Mouse (Mus musculus) adrenal gland, adult 18-20 months (tissue): Measurements from ENCODE around the gene Pcsk5. TPM values are rescaled to one million over a fixed set of nuclear protein-coding genes. Genes with fewer than 3 reads are reported as not detected.

Source experiments
- DNase-seq, 2 experiments: peaks; one replicate each; pipeline ENCODE4 v3.0.0; 2021 to 2022; ENCODE audit warnings: low spot score in 2 of 2
- total RNA-seq, 2 experiments: library from RNA; stranded (reverse); gene quantifications; 1 replicate in 1 of 2; 2 replicates in 1 of 2; pipeline ENCODE4 v1.2.3; 2021

Pcsk5 gene
- total RNA-seq, 2 experiments from 2014 or later, result 122 to 171 TPM

- no peak for DNase-seq
Observed at GRCm38 (mm10) chr19:17745380-17745779, 92.1 kb downstream of the Pcsk5 start.

GRCm38 (mm10) chr19:17744474-17745069 lies 92.9 kb downstream of the Pcsk5 start:
- DNase-seq, result no peak

- no peak for DNase-seq
Observed at GRCm38 (mm10) chr19:17741465-17741864, 96.0 kb downstream of the Pcsk5 start.

- DNase-seq, result no peak
Observed at GRCm38 (mm10) chr19:17732676-17733277, 104.7 kb downstream of the Pcsk5 start.

GRCm38 (mm10) chr19:17717066-17717465 lies 120.4 kb downstream of the Pcsk5 start:
- no peak for DNase-seq

- no peak for DNase-seq
Observed at GRCm38 (mm10) chr19:17715281-17715955, 122.0 kb downstream of the Pcsk5 start.

- DNase-seq, result peak in 1 of 2 experiments; percentile 17
Observed at GRCm38 (mm10) chr19:17691626-17692025, 145.8 kb downstream of the Pcsk5 start.

GRCm38 (mm10) chr19:17678371-17678770 lies 159.1 kb downstream of the Pcsk5 start:
- no peak for DNase-seq

- no peak for DNase-seq
Observed at GRCm38 (mm10) chr19:17662676-17663075, 174.8 kb downstream of the Pcsk5 start.

- no peak for DNase-seq
Observed at GRCm38 (mm10) chr19:17662271-17662670, 175.2 kb downstream of the Pcsk5 start.

GRCm38 (mm10) chr19:17659321-17659720 lies 178.1 kb downstream of the Pcsk5 start:
- DNase-seq, result no peak

- DNase-seq, result no peak
Observed at GRCm38 (mm10) chr19:17650831-17651502, 186.5 kb downstream of the Pcsk5 start.

GRCm38 (mm10) chr19:17649967-17650366 lies 187.5 kb downstream of the Pcsk5 start:
- DNase-seq, result no peak

- no peak for DNase-seq
Observed at GRCm38 (mm10) chr19:17643128-17643797, 194.2 kb downstream of the Pcsk5 start.

- no peak for DNase-seq
Observed at GRCm38 (mm10) chr19:17635984-17636383, 201.4 kb downstream of the Pcsk5 start.

GRCm38 (mm10) chr19:17615646-17616045 lies 221.8 kb downstream of the Pcsk5 start:
- no peak for DNase-seq

GRCm38 (mm10) chr19:17606510-17606909 lies 230.9 kb downstream of the Pcsk5 start:
- DNase-seq, result no peak

- DNase-seq, result no peak
Observed at GRCm38 (mm10) chr19:17606093-17606492, 231.3 kb downstream of the Pcsk5 start.

- no peak for DNase-seq
Observed at GRCm38 (mm10) chr19:17603322-17603721, 234.1 kb downstream of the Pcsk5 start.

- DNase-seq, result no peak
Observed at GRCm38 (mm10) chr19:17600347-17600746, 237.1 kb downstream of the Pcsk5 start.

GRCm38 (mm10) chr19:17592790-17593189 lies 244.6 kb downstream of the Pcsk5 start:
- DNase-seq, result no peak
